Mouse (Mus musculus): ENCODE results near the gene Emp2.
A peak's percentile ranks its signal among the peaks of the same experiment; 100 is the strongest.
"Not testable (repeated sequence)": the region's sequence is repeated elsewhere in the genome, so short reads cannot be mapped to it uniquely, and the experiment has no call there.

Gene Emp2

DNA sequence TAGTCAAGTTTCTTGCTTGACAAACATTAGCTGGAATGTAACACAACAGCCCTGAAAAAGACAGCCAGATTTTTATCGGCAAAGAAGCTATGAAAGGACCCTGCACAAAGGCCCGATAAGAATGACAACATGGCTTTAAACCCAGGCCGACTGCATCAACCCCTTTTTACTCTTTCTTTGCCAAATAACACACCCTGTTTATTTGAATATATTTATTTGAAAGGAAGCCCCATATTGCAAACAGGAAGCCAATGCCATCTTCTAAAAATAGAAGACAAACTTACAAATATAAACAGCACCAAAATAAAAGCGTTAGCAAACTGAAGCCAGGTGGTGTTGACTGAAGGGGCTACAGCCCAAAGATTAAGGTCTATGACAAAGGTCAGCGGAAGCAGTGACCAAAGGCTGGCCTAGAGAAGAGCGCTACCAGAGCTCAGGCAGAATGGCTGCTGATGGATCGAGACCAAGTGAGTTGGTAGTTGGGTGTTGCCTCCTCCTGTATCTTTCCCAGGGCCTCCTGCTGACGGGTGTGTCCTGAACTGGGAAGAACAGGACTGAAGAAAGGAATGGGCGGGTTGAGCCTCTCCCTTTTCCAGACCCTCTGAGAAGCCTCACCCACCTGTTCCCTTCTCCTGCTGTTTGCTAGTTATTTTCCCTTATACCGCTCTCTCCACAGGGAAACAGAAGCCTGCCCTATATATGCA lies 2.9 kb upstream of the Emp2 start:
- no peak for DNase-seq

DNA sequence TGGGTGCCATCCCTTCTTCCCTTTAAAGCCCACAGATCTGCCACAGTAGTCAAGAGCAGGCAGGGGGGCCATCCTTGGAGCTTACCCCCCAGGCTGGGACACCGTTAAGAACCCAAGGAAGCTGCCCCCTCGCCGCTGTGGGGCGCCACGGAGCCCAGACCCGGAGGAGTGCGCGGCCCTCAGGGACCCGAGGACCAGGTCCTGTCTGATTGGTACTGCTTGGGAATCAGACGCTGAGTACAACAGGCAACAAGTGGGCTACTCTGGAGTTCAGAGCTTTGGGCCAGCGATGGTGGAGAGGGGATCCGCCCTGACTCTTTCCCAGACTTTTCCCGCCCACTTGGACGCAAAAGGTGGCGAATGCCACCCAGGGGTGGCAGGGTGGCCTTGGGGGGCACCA lies 542 bp downstream of the Emp2 start:
- DNase-seq, result no peak

DNA sequence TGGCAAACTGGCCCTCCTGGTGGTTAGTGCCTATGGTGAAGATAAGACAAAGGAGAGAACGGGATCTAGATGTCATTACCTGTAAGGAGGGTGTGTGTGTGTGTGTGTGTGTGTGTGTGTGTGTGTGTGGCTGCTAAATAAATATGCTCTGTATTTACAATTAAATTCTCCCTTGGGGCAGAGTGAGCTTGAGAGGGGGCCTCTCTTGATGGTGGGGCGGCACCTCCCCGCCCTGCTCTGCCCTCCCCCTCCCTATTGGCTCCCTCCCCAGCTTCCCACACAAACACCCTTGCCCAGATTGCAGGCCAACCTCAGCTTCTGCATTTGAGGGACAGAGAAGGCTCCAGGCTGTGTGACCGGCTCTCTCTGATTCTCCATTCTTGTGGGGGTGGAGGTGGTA lies 1.8 kb downstream of the Emp2 start:
- DNase-seq, result no peak

DNA sequence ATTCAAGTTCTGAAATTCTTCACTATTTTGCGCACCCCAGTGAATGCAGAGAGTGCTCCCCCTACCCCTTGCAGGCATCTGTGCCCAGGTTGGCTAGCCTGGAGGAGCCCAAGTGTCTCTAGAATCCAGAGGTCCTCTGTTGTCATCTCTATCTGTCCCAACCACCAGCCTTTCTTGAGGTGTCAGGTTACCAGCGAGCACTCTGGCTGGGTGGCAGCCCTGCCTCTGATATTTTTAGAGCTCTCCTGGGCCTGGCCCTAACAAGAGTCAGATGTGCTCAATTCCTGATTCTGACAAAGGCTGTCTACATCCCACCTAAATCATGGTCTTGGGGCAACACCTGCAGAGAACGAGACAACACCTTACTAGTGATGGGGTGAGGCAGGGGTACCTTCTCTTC lies 2.7 kb downstream of the Emp2 start:
- DNase-seq, result no peak

DNA sequence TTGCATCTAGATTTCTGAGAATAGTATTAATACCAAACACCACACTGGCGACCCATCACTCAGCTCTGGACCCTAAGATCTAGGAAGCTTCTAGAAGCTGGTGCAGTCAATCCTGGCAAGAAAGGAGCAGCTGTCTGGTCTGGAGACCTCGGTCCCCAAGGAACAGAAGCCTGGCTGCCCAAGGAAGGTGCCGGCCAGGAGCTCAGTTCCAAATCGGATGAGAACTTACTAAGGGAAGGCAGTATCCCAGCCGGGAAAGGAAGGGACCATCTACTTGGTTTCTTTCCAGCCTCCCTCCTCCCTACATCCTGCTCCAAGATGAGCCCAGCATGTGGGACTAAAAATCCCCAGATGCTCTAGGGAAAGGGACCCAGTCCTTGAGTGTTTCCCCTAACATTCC lies 3.3 kb downstream of the Emp2 start:
- no peak for DNase-seq

DNA sequence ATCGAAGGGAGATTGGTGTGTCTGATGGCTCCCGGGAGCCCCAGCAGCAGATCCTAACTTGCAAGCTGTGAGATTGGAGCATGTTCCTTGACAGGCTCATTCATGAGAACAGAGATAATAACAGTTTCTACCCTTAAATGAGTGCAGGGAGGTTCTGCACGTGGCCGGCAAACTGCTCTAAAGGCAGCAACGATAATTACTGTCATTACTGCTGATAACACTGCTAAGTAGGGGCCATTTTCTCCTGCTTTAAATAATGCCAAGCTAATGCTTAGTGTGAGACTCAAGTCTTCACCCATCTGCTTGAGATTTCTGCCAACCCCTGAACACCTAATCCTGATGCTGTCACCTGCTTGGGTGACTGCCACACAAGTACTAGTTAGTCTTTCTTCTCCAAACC lies 6.4 kb downstream of the Emp2 start:
- DNase-seq, result no peak

DNA sequence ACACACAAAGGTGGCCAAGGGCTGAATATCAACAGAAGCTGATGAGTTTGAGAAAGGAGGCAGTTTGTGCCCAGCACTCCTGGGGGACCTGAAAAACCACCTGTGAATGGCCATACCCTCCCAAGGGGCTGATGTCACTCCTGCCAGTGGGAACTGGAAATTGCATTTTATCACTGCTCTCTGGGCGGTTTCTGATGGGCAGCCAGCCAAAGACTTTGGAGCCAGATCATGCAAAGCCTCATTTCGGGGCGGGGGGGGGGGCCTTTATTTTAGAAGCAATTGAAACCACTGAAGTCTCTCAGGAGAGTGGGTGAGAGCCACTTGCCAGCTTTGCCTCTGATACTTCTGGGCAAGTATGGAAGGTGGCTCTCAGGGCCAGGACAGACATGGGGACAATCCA lies 7.7 kb downstream of the Emp2 start:
- peak in 1 of 2 experiments; percentile 26 for DNase-seq

DNA sequence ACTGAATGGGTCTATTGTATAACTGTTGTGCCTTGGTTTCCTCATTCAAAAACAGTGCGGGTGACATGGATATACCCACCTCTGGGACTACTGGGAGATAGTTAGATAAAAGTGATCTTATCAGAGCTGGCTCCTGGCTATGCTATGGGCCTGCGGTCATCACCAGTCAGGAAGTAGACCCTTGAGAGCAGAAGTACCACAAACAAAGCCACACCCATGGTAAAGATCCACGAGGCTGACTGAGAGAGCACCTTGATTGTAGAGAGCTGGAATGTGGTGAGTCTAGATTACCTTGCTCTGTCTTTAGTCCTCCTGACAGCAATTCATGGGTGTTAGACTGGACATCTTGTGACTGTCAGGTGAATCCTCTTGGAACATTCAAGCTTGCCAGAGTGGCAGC lies 12.4 kb downstream of the Emp2 start:
- DNase-seq, result no peak

DNA sequence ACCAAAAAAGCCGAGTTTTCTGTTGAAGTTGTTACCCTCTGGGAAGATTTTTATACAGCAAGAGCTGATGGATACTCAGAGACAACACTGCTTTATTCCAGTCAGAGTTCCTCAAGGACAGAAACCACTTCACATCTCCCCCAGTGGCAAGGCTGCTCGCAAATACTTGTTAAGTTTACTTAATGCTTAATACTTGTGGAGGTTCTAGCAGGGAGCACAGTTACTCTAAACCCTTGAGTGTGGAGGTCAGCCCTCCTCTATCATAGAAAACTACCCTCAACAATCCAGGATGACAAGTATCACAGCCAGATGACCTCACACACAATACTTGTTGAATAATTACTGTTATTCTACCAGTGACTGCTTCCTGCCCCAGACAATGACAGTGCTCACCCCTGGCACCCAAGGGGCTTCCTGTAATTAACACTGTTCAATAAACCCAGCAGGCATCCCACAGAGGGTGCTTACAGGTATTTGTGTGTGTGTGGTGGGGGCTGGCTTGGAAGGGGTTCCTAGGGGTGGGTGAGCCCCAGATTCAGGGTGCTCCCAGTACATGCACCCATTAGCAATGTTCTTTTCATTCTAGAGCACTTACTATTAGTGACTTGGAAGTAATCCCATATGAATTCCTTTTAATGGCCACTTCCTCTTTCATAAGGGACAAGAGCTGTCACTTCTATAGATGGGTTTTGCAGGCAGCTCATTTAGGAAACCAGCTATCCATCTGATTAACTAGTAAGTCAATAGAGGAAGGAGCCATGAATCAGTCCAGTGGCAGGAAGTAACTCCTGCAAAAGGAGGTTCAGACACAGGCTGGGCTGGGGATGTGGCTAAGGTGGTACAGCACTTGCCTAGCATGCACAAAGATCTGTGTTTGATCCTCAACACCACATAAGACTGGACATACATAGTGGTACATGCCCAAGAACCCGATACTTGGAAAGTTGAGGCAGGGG lies 13.3 kb downstream of the Emp2 start:
- DNase-seq, result no peak

DNA sequence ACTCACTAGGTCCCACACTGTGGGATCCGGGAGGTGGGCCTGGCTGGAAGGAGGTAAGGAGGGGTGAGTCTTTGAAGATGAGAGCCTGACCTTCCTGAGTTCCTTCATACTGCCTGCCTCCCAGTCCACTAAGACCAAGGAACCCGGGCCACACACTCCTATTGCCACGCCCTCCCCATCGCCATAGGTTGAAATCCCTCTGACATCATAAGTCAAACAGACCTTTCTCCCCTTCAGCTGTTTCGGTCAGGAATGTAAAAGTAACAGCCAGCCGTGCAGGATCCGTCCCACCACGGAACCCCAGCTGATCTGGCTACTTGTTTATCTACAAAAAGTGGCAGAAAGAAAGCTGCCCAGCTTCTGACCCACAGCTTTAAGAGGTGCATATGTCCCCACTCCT lies 14.1 kb downstream of the Emp2 start:
- no peak for DNase-seq

DNA sequence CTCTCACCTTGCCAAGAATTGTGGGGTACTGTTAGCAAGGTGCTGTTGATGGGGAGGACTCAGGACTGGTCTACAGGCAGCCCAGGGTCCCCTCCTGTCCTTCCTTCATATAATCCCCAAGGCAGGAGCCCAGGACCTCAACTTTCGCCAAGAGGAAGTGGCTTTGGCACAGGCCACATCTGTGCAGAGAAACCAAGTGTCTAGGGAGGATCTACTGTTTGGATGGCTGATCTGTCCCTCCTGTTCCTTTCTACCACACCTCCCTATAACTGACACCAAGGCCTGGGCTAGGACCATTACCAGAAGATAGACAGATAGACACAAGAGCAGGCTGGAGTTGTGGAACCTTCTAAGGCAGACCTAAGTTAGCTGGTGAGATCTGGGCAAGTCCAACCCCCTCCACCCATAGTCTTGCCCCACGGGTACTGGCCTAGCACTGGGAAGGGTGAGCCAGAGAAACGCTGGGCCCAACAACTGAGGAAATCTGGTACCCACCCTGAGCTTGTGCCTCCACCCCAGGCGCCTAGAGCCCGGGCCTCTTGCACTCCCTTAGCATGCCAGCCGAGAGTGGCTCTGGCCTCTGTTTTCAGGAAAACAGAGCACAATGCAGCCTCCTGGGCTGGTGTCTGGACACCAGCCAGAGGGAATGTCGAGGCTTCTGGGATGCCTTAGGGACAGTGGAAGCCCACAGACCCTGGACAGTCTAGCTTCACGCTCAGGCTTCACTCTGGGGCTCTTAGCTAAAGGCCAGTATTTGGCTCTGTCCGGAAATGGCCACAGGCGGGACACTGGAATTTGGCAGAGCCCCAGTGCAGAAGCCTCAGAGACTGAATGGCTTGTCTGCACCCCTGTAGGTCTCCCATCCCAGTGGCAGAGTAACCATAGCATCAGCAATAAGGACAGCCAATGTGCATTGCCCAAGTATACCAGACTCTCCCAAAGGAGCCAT lies 15.8 kb downstream of the Emp2 start:
- DNase-seq, result peak; percentile 20 to 22

DNA sequence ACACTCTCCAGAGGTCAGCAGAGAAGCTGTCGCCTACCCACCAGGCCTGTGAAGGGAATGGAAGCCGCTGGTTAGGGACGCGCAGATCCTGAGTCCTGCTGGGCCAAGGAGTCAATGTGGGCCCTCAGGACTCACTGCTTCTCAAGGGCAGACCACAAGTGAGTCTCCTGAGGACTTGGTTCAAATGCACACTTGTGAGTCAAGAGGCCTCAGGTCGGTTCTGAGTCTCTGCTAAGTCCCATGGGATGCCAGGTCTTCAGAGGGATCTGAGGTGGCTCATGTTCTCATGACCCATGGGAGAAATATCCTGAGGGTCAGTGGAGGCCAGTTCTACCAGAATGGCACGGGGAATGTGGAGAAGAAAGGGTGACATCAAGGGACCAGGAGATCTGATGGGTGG lies 25.7 kb downstream of the Emp2 start:
- no peak for DNase-seq

DNA sequence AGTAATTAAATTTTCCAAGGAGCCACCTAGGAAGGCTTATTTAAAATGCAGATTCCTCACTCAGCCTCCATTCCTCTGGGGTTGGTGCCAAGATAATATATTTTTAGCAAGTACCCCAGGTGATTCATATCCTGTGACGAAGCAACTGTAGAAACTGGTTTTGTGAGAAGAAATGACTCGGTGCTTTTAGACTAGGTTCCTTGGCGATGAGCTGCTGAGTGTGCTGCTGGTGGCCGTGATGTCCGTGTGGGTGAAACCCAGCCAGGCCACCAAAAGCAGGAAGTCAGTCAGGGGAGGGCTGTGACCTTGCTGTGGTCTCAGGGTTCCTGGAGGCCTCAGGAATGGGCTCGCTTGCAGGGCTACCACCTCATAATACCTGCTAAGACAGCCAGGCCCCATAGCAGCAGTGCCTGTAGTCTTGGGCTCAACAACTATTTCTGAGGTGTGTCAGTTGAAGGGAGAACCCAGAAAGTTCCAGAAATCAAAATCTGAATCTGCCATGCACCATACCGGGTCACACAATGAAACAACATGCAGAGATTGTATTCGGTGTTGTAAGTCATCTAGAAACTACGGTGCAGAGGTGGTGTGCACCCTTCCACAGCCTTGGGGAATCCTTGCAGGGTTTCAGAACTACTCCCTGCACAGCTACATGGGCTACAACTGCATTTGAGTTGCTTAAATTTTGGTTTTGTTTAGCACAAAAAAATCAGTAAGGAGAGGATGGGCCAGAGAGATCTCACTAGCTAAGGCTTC lies 27.1 kb downstream of the Emp2 start:
- DNase-seq, result no peak

DNA sequence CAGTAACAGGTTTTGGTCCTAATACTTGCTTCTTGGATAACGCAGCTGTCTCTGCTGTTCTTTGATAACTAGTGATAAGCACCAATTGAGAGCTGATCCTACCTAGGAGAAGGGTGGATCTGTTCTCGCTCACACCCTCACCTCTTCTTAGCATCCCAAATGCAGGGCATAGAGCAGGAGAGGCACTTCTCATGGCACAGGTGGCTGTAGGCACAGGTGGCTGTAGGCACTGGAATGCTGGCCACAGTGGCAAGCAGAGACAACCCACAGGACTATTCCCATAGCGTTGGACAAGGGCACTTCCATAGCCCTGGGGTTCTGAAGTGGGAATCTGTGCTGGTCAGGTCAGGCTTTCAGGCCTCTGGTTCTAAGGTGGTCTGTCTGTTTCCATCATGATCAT lies 31.9 kb downstream of the Emp2 start:
- no peak for DNase-seq

DNA sequence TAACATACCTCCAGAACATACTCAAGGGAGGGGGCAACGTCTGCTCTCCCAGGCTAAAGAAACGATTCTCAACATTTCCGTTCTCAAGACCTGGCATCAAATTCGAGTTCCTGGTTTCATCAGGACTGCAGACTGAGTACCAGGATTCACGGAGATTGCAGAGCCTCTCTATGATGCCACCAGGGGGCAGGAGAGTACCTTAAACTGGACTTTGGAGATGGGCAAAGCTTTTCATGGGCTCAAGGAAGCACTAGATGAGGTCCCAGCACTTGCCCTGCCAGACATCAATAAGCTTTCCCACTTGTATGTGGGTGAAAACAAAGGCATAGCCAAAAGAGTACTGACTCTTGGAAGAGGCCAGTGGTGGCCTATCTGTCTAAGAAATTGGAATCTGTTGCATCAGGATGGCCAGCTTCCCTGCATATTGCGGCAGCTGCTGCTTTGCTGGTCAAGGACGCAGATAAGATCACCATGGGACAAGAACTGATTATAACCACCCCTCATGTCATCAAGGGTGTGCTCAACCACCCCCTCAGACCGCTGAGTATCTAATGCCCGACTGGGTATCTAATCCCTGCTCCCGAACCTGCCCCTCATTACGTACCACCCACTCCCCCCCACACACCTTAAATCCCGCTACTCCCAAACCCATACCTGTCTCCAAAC lies 33.3 kb downstream of the Emp2 start:
- DNase-seq, result peak; percentile 93 to 96

DNA sequence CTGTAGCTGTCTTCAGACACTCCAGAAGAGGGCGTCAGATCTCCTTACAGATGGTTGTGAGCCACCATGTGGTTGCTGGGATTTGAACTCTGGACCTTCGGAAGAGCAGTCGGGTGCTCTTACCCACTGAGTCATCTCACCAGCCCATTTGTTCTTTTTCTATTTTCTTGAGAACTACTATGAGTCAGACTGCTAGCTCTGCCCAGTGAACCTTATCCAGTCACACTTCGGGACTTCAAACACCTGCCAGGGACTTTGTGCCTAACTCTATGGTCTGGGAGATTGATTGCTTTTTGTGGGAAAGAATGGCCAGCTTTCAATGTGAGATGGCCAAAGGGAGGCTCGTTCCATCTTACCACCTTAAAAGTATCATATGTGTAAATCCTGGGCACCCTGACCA lies 37.0 kb downstream of the Emp2 start:
- DNase-seq, result not testable (repeated sequence)

DNA sequence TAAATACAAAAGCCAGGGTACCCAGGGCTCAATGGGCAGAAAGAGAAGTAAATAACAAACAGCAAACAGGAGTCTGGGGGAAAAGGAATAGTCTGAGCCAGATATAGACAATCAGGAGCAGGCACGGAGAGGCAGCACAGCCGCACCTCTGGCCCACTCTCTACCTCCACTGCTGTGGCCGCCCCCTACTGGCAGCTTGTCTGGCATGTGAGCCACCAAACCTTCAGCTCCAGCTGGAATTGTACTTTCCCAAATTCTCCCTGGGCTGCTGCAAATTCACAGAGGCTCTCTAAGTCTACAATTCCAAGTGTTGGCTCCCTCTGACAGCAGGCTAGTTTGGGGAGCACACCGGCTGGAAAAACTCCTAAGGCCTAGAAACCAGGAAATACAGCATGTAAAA lies 39.3 kb downstream of the Emp2 start:
- DNase-seq, result no peak

DNA sequence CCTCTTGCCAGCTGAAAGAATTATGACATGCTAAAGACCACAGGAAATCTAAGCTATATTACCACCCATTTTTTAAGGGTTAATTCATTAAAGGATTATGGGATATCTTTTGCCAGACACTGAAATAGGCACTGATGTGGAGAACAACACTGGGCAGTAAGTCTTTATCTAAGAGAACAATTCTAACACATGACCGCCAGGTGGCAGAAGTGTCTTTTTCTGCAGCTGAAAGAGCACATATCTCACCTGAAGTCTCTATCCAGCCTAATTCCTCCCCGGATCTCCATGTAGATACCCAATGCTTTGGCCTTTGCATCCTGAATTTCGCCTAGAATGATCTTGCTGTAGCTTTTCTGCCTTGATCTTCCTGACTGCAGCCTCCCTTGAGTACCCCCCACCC lies 41.5 kb downstream of the Emp2 start:
- peak; percentile 77 to 85 for DNase-seq

DNA sequence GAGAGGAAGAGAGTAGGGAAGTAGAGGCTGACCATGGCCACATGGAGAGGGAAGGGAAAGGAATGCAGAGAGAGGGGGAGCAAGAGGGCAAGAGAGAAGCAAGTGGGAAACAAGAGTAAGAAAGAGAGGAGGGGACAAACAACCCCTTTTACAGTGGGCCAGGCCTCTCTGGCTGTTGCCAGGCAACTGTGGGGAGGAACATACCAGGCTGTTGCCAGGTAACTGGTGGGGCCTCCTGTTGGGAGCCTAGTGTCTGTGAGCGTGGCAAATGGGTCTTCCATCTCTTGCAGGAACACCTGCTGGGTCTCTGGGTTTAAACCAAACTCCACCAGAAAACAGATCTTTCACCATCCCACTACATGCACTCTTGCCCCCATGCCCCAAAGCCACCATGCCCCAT lies 59.8 kb downstream of the Emp2 start:
- no peak for DNase-seq

DNA sequence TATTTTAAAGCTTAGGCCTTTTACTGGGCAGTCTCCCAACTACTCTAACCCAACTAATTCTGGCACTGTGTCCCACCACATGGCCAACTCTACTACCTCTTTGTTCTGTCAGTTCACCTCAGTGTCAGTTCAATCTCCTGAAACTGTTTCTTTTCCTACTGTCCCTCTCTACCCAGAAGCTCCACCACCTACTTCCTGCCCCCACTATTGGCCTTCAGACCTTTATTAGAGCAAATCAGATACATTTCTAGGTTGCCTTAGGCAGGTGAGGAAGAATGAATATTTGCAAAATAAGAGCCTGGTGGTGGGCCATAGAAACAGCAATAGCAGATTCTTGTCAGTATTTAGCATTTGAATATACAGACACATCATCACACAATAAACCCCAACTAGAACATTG lies 77.2 kb downstream of the Emp2 start:
- peak; percentile 9 to 27 for DNase-seq

Measured in cerebellum, postnatal 14 days (tissue).